Mouse (Mus musculus) MEL (cell line): ENCODE data around the gene C1qbp. TPM values are rescaled to one million over a fixed set of nuclear protein-coding genes. Genes with fewer than 3 reads are reported as not detected.
A peak's percentile ranks its signal among the peaks of the same experiment; 100 is the strongest.

ENCODE experiments used
- DNase-seq: peaks from one replicate; pipeline ENCODE4 v3.0.0; 2011; ENCODE audit warnings: low read depth, low spot score
- H3K27ac ChIP-seq: 2 replicates; pipeline ENCODE4 v1.5.1; 2012; ENCODE audit warnings: low read depth, mild to moderate bottlenecking, control low read depth, low read length, moderate library complexity; ENCODE audit not compliant: control insufficient read depth
- H3K27me3 ChIP-seq, 2 experiments: fragments of 150-350 bp in 1 of 2; sonication (generic) in 1 of 2; 2 replicates each; pipeline ENCODE4 v1.6.1; 2012; ENCODE audit warnings: low read length in 2 of 2, mild to moderate bottlenecking in 2 of 2, improper control_type of control experiment in 1 of 2, moderate library complexity in 1 of 2; ENCODE audit not compliant: insufficient read depth in 2 of 2, control insufficient read depth in 1 of 2
- H3K36me3 ChIP-seq, 2 experiments: 2 replicates each; pipeline ENCODE4 v1.6.1; 2012 to 2014; ENCODE audit warnings: low read length in 2 of 2, improper control_type of control experiment in 1 of 2, inconsistent platforms in 1 of 2, mild to moderate bottlenecking in 1 of 2; ENCODE audit not compliant: insufficient read depth in 2 of 2, control insufficient read depth in 1 of 2
- H3K4me1 ChIP-seq, 2 experiments: fragments of 150-350 bp in 1 of 2; sonication (generic) in 1 of 2; 2 replicates each; pipeline ENCODE4 v1.6.1; 2012; ENCODE audit warnings: low read length in 2 of 2, improper control_type of control experiment in 1 of 2, mild to moderate bottlenecking in 1 of 2; ENCODE audit not compliant: insufficient read depth in 2 of 2, control insufficient read depth in 1 of 2
- H3K4me3 ChIP-seq, 2 experiments: fragments of 150-350 bp in 1 of 2; sonication (generic) in 1 of 2; 2 replicates each; pipeline ENCODE4 v1.5.1; 2012; ENCODE audit warnings: low read depth in 2 of 2, low read length in 2 of 2, mild to moderate bottlenecking in 2 of 2, moderate library complexity in 2 of 2, control low read depth in 1 of 2, improper control_type of control experiment in 1 of 2; ENCODE audit not compliant: control insufficient read depth in 1 of 2, insufficient read depth in 1 of 2
- H3K79me2 ChIP-seq: 2 replicates; pipeline ENCODE4 v1.6.1; 2012; ENCODE audit warnings: mild to moderate bottlenecking, low read length, moderate library complexity; ENCODE audit not compliant: control insufficient read depth, poor library complexity, insufficient read depth
- H3K9ac ChIP-seq: 2 replicates; pipeline ENCODE4 v1.6.1; 2012; ENCODE audit warnings: low read depth, mild to moderate bottlenecking, control low read depth, low read length, moderate library complexity; ENCODE audit not compliant: control insufficient read depth, poor library complexity, severe bottlenecking
- H3K9me3 ChIP-seq: fragments of 150-350 bp; sonication (generic); replicated peaks from 2 replicates; pipeline ENCODE4 v1.6.1; 2012; ENCODE audit warnings: mild to moderate bottlenecking, low read length, improper control_type of control experiment, moderate library complexity; ENCODE audit not compliant: insufficient read depth
- BHLHE40 ChIP-seq: IDR thresholded peaks from 2 replicates; pipeline ENCODE4 v1.6.1; 2012; ENCODE audit warnings: low read depth, mild to moderate bottlenecking, inconsistent platforms, low read length, improper control_type of control experiment, borderline replicate concordance
- CHD2 ChIP-seq: IDR thresholded peaks from 2 replicates; pipeline ENCODE4 v1.6.1; 2011; ENCODE audit warnings: low read length, improper control_type of control experiment
- CTCF ChIP-seq, 3 experiments: IDR thresholded peaks in 2 of 3; conservative IDR thresholded peaks in 1 of 3; 2 replicates each; pipeline ENCODE4 v1.5.1; 2011 to 2012; ENCODE audit warnings: low read length in 3 of 3, low read depth in 2 of 3, mild to moderate bottlenecking in 2 of 3, improper control_type of control experiment in 1 of 3, inconsistent platforms in 1 of 3, mixed read lengths in 1 of 3, moderate library complexity in 1 of 3; ENCODE audit not compliant: control insufficient read depth in 1 of 3, insufficient read depth in 1 of 3, poor library complexity in 1 of 3, severe bottlenecking in 1 of 3
- EP300 ChIP-seq, 2 experiments: IDR thresholded peaks; 2 replicates each; pipeline ENCODE4 v1.6.1; 2011; ENCODE audit warnings: improper control_type of control experiment in 2 of 2, low read length in 2 of 2, low read depth in 1 of 2, mild to moderate bottlenecking in 1 of 2
- ETS1 ChIP-seq: IDR thresholded peaks from 2 replicates; pipeline ENCODE4 v1.6.1; 2012; ENCODE audit warnings: low read depth, mild to moderate bottlenecking, inconsistent platforms, low read length, improper control_type of control experiment, moderate library complexity
- GABPA ChIP-seq: IDR thresholded peaks from 2 replicates; pipeline ENCODE4 v1.6.1; 2012; ENCODE audit warnings: low read depth, mild to moderate bottlenecking, inconsistent platforms, low read length, improper control_type of control experiment, moderate library complexity
- GATA1 ChIP-seq: IDR thresholded peaks from 2 replicates; pipeline ENCODE4 v1.6.1; 2011; ENCODE audit warnings: low read depth, low read length, improper control_type of control experiment
- HCFC1 ChIP-seq: IDR thresholded peaks from 2 replicates; pipeline ENCODE4 v1.6.1; 2012; ENCODE audit warnings: low read depth, mild to moderate bottlenecking, inconsistent platforms, low read length, improper control_type of control experiment, moderate library complexity
- JUND ChIP-seq: IDR thresholded peaks from 2 replicates; pipeline ENCODE4 v1.6.1; 2011; ENCODE audit warnings: low read depth, mild to moderate bottlenecking, improper control_type of control experiment, low read length
- KAT2A ChIP-seq: conservative IDR thresholded peaks from 2 replicates; pipeline ENCODE4 v1.6.1; 2012; ENCODE audit warnings: low read depth, low read length, improper control_type of control experiment, inconsistent platforms
- MAX ChIP-seq: IDR thresholded peaks from 2 replicates; pipeline ENCODE4 v1.6.1; 2011; ENCODE audit warnings: low read length, improper control_type of control experiment
- MAZ ChIP-seq: IDR thresholded peaks from 2 replicates; pipeline ENCODE4 v1.6.1; 2012; ENCODE audit warnings: low read depth, mild to moderate bottlenecking, inconsistent platforms, low read length, improper control_type of control experiment
- MXI1 ChIP-seq: IDR thresholded peaks from 2 replicates; pipeline ENCODE4 v1.6.1; 2011; ENCODE audit warnings: mild to moderate bottlenecking, low read depth, low read length, improper control_type of control experiment
- MYB ChIP-seq: IDR thresholded peaks from 2 replicates; pipeline ENCODE4 v1.6.1; 2011; ENCODE audit warnings: mild to moderate bottlenecking, low read depth, low read length, improper control_type of control experiment
- MYC ChIP-seq: IDR thresholded peaks from 2 replicates; pipeline ENCODE4 v1.6.1; 2011; ENCODE audit warnings: low read depth, mild to moderate bottlenecking, low read length, improper control_type of control experiment, moderate library complexity
- NELFE ChIP-seq: IDR thresholded peaks from 2 replicates; pipeline ENCODE4 v1.6.1; 2011; ENCODE audit warnings: low read depth, low read length, improper control_type of control experiment
- NRF1 ChIP-seq: IDR thresholded peaks from 2 replicates; pipeline ENCODE4 v1.6.1; 2014; ENCODE audit warnings: low read depth, mild to moderate bottlenecking, inconsistent platforms, low read length, improper control_type of control experiment, moderate library complexity; ENCODE audit not compliant: poor library complexity, insufficient read depth, severe bottlenecking
- POLR2A ChIP-seq, 2 experiments: IDR thresholded peaks; 2 replicates each; pipeline ENCODE4 v1.6.1; 2011 to 2012; ENCODE audit warnings: low read length in 2 of 2, mild to moderate bottlenecking in 2 of 2, control low read depth in 1 of 2, improper control_type of control experiment in 1 of 2, low read depth in 1 of 2, moderate library complexity in 1 of 2; ENCODE audit not compliant: control insufficient read depth in 1 of 2, insufficient read depth in 1 of 2, poor library complexity in 1 of 2
- POLR2AphosphoS2 ChIP-seq: IDR thresholded peaks from 2 replicates; pipeline ENCODE4 v1.6.1; 2011; ENCODE audit warnings: low read length, improper control_type of control experiment
- RCOR1 ChIP-seq: IDR thresholded peaks from 2 replicates; pipeline ENCODE4 v1.6.1; 2012; ENCODE audit warnings: low read depth, mild to moderate bottlenecking, inconsistent platforms, low read length, improper control_type of control experiment
- SMC3 ChIP-seq: IDR thresholded peaks from 2 replicates; pipeline ENCODE4 v1.6.1; 2011; ENCODE audit warnings: low read depth, low read length, improper control_type of control experiment
- TAL1 ChIP-seq: IDR thresholded peaks from 2 replicates; pipeline ENCODE4 v1.6.1; 2012; ENCODE audit warnings: mild to moderate bottlenecking, inconsistent platforms, low read length, moderate library complexity, mixed read lengths
- TBP ChIP-seq: IDR thresholded peaks from 2 replicates; pipeline ENCODE4 v1.8.0; 2011; ENCODE audit warnings: low read depth, low read length, improper control_type of control experiment
- TCF12 ChIP-seq: IDR thresholded peaks from 2 replicates; pipeline ENCODE4 v1.6.1; 2014; ENCODE audit warnings: low read depth, mild to moderate bottlenecking, inconsistent platforms, low read length, improper control_type of control experiment, moderate library complexity
- UBTF ChIP-seq: IDR thresholded peaks from 2 replicates; pipeline ENCODE4 v1.6.1; 2012; ENCODE audit warnings: low read depth, mild to moderate bottlenecking, inconsistent platforms, low read length, improper control_type of control experiment, moderate library complexity, borderline replicate concordance; ENCODE audit not compliant: insufficient read depth
- USF1 ChIP-seq: IDR thresholded peaks from 2 replicates; pipeline ENCODE4 v1.6.1; 2014; ENCODE audit warnings: low read depth, mild to moderate bottlenecking, inconsistent platforms, low read length, improper control_type of control experiment, moderate library complexity
- USF2 ChIP-seq, 2 experiments: IDR thresholded peaks; 2 replicates each; pipeline ENCODE4 v1.6.1; 2011 to 2012; ENCODE audit warnings: improper control_type of control experiment in 2 of 2, low read length in 2 of 2, borderline replicate concordance in 1 of 2, inconsistent platforms in 1 of 2, low read depth in 1 of 2, mild to moderate bottlenecking in 1 of 2; ENCODE audit not compliant: insufficient read depth in 1 of 2
- ZC3H11A ChIP-seq: IDR thresholded peaks from 2 replicates; pipeline ENCODE4 v1.6.1; 2012; ENCODE audit warnings: low read depth, mild to moderate bottlenecking, inconsistent platforms, low read length, improper control_type of control experiment
- ZKSCAN1 ChIP-seq: IDR thresholded peaks from 2 replicates; pipeline ENCODE4 v1.6.1; 2012; ENCODE audit warnings: low read depth, mild to moderate bottlenecking, inconsistent platforms, low read length, improper control_type of control experiment, moderate library complexity
- ZMIZ1 ChIP-seq: IDR thresholded peaks from 2 replicates; pipeline ENCODE4 v1.6.1; 2012; ENCODE audit warnings: low read depth, mild to moderate bottlenecking, inconsistent platforms, low read length, improper control_type of control experiment, moderate library complexity
- polyA plus RNA-seq, 2 experiments: library from polyadenylated mRNA; stranded (reverse) in 1 of 2; unstranded in 1 of 2; fragments of >175 nt in 1 of 2; fragments of >200 nt in 1 of 2; gene quantifications; 2 replicates each; pipeline versions ENCODE4 v1.2.1 to v1.2.4; 2012; ENCODE audit warnings: low replicate concordance in 2 of 2, low read depth in 1 of 2; ENCODE audit not compliant: insufficient read length in 2 of 2, insufficient read depth in 1 of 2, missing spikeins in 1 of 2
- total RNA-seq: library from RNA; depleted of rRNA; stranded (reverse); fragments of 300-350 nt; gene quantifications from 2 replicates; pipeline ENCODE4 v1.2.3, GENCODE M21; 2012

Gene C1qbp
- total and polyA plus RNA-seq, 3 experiments, result 164 to 614 TPM; not detected in 1

DNA sequence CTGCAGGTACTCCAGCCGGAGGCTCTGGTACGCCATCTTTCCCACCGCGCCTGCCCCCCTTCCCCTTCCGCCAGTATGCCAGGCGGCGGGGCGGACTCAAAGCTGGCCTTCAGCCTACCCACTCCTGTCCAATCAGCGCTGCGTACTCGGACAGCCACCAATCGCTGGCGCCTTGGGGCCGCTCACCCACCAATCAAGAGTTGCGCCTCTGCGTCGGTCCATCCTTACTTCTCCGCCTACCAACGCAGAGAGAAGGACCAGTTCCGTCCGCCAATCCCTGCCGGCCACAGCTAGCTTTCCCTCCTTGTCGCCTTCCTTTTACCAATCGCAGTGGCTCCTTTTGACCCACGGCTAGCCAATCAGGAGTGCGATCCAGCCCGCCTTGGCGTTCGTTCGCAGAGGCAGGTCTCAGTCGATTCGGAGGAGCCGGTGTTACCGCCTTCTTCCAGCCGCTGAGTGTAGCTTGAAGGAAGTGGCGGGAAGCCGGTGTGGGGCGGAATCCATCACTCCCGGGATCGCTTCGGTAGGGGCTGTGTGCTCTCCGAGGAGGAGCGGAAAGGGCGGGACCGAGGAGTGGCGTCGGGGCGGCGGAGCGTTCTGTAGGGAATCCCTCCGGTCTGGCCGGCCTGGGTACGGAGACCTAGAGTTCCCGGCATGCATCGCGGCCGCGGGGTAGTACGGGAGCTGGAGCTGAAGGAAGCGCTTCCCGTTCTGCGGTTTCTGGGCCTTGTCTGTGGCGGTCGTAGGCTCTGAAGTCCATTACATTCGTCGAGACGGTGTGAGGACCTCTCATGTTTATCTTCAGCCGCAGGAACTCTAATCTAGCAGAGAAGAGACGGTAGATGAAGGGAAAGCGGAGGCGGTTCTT lies 36.6 kb upstream of the C1qbp start, which contains the start of the genes Mis12 and Derl2 (continued):
- TF ChIP-seq UBTF (no peak), BHLHE40 (no peak), JUND (no peak), NRF1 (peak; percentile 64), USF1 (no peak), GATA1 (0 out of 2 replicates have a peak, but pooled peaks have one; percentile 9), MAX (peak; percentile 55), NELFE (peak; percentile 81), RCOR1 (no peak), SMC3 (no peak), ZMIZ1 (peak; percentile 37; the same call in 1 of the 2 replicates), MYB (no peak), EP300 (IDR thresholded peaks at IDR 0.05; ENCODE audit: low read depth in 1 of 2, low read length in 2 of 2) (peak in 1 of 2 experiments; percentile 56; a peak in 2 of 4 replicates), POLR2AphosphoS2 (peak; percentile 95), ETS1 (no peak)
- TF ChIP-seq, all 39 proteins: peak for 20

DNA sequence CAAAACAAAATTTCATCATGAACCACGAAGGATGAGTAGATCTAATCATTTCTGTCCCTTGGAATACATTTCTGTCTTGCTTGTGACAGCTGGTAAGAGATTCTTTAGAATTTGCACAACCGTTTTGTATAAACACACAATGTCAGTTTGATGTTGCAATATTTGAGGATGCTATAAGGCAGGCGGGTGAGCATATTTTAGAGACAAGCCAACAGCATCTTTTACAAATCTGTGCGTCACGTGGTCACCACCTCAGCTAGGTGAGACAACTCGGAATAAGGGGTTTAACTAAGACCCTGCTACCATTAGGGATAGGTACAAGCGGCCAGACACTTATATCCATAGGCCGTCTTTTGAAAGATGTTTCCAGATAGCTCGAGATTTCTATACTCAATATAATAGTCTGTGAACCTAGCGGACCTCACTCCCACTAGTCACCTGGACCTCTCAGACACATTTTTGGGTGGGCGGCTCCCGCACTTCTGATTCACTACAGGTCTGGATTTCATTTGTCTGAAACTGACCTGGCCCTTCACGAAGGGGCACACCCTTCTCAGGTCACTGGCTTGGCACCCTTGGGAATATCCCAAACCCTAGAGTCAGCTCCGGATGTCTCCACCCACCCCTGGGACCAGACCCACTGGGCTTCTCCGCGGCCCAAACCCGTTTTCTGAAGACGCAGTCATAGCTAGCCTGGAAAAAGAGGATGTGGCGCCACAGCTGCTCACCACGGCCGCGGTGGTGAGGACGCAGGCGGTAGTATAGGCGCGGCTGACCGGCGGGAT lies 35.8 kb upstream of the C1qbp start:
- peaks cover 9 to 29% of the 10 kb centered on the region in 2 experiments for H3K36me3 ChIP-seq

More for the DNA sequence above, 35.8 kb upstream of the C1qbp start:
- Histone ChIP-seq H3K9me3 (no peaks in the 10 kb centered on the region), H3K4me1 (peaks cover 0 to 18% of the 10 kb centered on the region in 2 experiments; a peak in 3 of 4 replicates), H3K4me3 (peak overlapping the region; percentile 80 to 84), H3K27ac (peak overlapping the region; percentile 48)
- peak; percentile 1; the same call in 1 of the 2 replicates for TF ChIP-seq MXI1
- no peak for TF ChIP-seq ZKSCAN1
- TF ChIP-seq TAL1, result no peak
- TF ChIP-seq HCFC1, result no peak
- TF ChIP-seq KAT2A, result no peak
- TF ChIP-seq USF1, result peak; percentile 84
- no peak for TF ChIP-seq MYB
- TF ChIP-seq CHD2, result no peak
- TF ChIP-seq POLR2A (IDR thresholded peaks at IDR 0.05; ENCODE audit: control insufficient read depth in 1 of 2, insufficient read depth in 1 of 2, low read depth in 1 of 2, low read length in 2 of 2, poor library complexity in 1 of 2), result peak in 1 of 2 experiments; percentile 77; a peak in 2 of 4 replicates
- TF ChIP-seq GABPA, result no peak
- no peak for TF ChIP-seq BHLHE40
- TF ChIP-seq ZC3H11A, result no peak
- TF ChIP-seq MAZ, result no peak; the same call in 1 of the 2 replicates
- TF ChIP-seq CTCF (IDR thresholded peaks at IDR 0.05 in 2 of 3, conservative IDR thresholded peaks at IDR 0.05 in 1 of 3; ENCODE audit: control insufficient read depth in 1 of 3, insufficient read depth in 1 of 3, low read depth in 2 of 3, low read length in 3 of 3, poor library complexity in 1 of 3, severe bottlenecking in 1 of 3), result no peak
- peak in 1 of 2 experiments; percentile 32; a peak in 1 of 4 replicates for TF ChIP-seq USF2 (IDR thresholded peaks at IDR 0.05; ENCODE audit: borderline replicate concordance in 1 of 2, insufficient read depth in 1 of 2, low read depth in 1 of 2, low read length in 2 of 2)
- TF ChIP-seq TCF12, result no peak
- TF ChIP-seq MYC, result peak; percentile 59
- TF ChIP-seq TBP, result no peak
- TF ChIP-seq, all 39 proteins: peak for 5
- H3K27me3 ChIP-seq, result no peaks in the 10 kb centered on the region
- DNase-seq, result no peak
- H3K9ac ChIP-seq, result peak overlapping the region; percentile 86
- H3K79me2 ChIP-seq, result peaks cover 58% of the 10 kb centered on the region
